Mouse (Mus musculus): ENCODE measurements around the gene Gm20388. TPM values are rescaled to one million over a fixed set of nuclear protein-coding genes. Genes with fewer than 3 reads are reported as not detected.

Gm20388 gene
- polyA plus RNA-seq, 1 experiment from 2014 or later = 5.3 TPM

- Histone ChIP-seq H3K4me1 (replicated peaks; ENCODE audit: control insufficient read depth, insufficient read depth, low read length) (peaks cover 95% of the 10 kb centered on the region), H3K27me3 (replicated peaks; ENCODE audit: control insufficient read depth, insufficient read depth, low read length) (no peaks in the 10 kb centered on the region), H3K4me2 (no peak overlapping the region), H3K36me3 (ENCODE audit: control insufficient read depth, insufficient read depth, low read length) (no peaks in the 10 kb centered on the region), H3K9me3 (ENCODE audit: control insufficient read depth, low read length) (no peaks in the 10 kb centered on the region), H3K4me3 (ENCODE audit: low read depth, low read length) (no peak overlapping the region), H3K9ac (ENCODE audit: low read depth, low read length) (peak overlapping the region; percentile 52), H3K27ac (ENCODE audit: low read depth, low read length) (peak overlapping the region; percentile 91)
- ATAC-seq (replicated peaks; ENCODE audit: low FRiP score) = no peak
- 26% methylated on average over 9 of the region's 9 CpGs for WGBS
- DNase-seq (ENCODE audit: low spot score) = no peak
These were observed 463.9 kb downstream of the Gm20388 start for GRCm38 (mm10) chr8:120374514-120374913.

- DNase-seq (ENCODE audit: low spot score) = no peak
- peaks cover 88% of the 10 kb centered on the region for H3K4me1 ChIP-seq (replicated peaks; ENCODE audit: control insufficient read depth, insufficient read depth, low read length)
- no peaks in the 10 kb centered on the region for H3K27me3 ChIP-seq (replicated peaks; ENCODE audit: control insufficient read depth, insufficient read depth, low read length)
- 24% methylated on average over 5 of the region's 5 CpGs for WGBS
- H3K9ac ChIP-seq (ENCODE audit: low read depth, low read length) = 0 out of 2 replicates have a peak overlapping the region, but pooled peaks have one; percentile 23
- H3K4me3 ChIP-seq (ENCODE audit: low read depth, low read length) = no peak overlapping the region
- ATAC-seq (replicated peaks; ENCODE audit: low FRiP score) = peak; percentile 45
- H3K9me3 ChIP-seq (ENCODE audit: control insufficient read depth, low read length) = no peaks in the 10 kb centered on the region
- H3K27ac ChIP-seq (ENCODE audit: low read depth, low read length) = peak overlapping the region; percentile 91
- H3K4me2 ChIP-seq = peak overlapping the region; percentile 32; the same call in 1 of the 2 replicates
- no peaks in the 10 kb centered on the region for H3K36me3 ChIP-seq (ENCODE audit: control insufficient read depth, insufficient read depth, low read length)
These were observed 464.5 kb downstream of the Gm20388 start for GRCm38 (mm10) chr8:120375170-120375569.

GRCm38 (mm10) chr8:120376215-120376614, 465.6 kb downstream of the Gm20388 start:
- Histone ChIP-seq H3K36me3 (ENCODE audit: control insufficient read depth, insufficient read depth, low read length) (no peaks in the 10 kb centered on the region), H3K27me3 (replicated peaks; ENCODE audit: control insufficient read depth, insufficient read depth, low read length) (no peaks in the 10 kb centered on the region), H3K4me3 (ENCODE audit: low read depth, low read length) (no peak overlapping the region), H3K4me1 (replicated peaks; ENCODE audit: control insufficient read depth, insufficient read depth, low read length) (peaks cover 78% of the 10 kb centered on the region), H3K4me2 (no peak overlapping the region), H3K9ac (ENCODE audit: low read depth, low read length) (peak overlapping the region; percentile 17; the same call in 1 of the 2 replicates), H3K27ac (ENCODE audit: low read depth, low read length) (peak overlapping the region; percentile 41), H3K9me3 (ENCODE audit: control insufficient read depth, low read length) (no peaks in the 10 kb centered on the region)
- WGBS = 66% methylated on average over 4 of the region's 4 CpGs
- DNase-seq (ENCODE audit: low spot score) (no peak), ATAC-seq (replicated peaks; ENCODE audit: low FRiP score) (no peak)

- Histone ChIP-seq H3K9me3 (ENCODE audit: control insufficient read depth, low read length) (no peaks in the 10 kb centered on the region), H3K4me3 (ENCODE audit: low read depth, low read length) (no peak overlapping the region), H3K9ac (ENCODE audit: low read depth, low read length) (peak overlapping the region; percentile 31; the same call in 1 of the 2 replicates), H3K4me1 (replicated peaks; ENCODE audit: control insufficient read depth, insufficient read depth, low read length) (peaks cover 69% of the 10 kb centered on the region), H3K27ac (ENCODE audit: low read depth, low read length) (peak overlapping the region; percentile 76), H3K27me3 (replicated peaks; ENCODE audit: control insufficient read depth, insufficient read depth, low read length) (no peaks in the 10 kb centered on the region), H3K4me2 (peak overlapping the region; percentile 33; the same call in 1 of the 2 replicates), H3K36me3 (ENCODE audit: control insufficient read depth, insufficient read depth, low read length) (no peaks in the 10 kb centered on the region)
- DNase-seq (ENCODE audit: low spot score) (no peak), ATAC-seq (replicated peaks; ENCODE audit: low FRiP score) (no peak)
- WGBS = 51% methylated on average over 22 of the region's 22 CpGs
These were observed 466.5 kb downstream of the Gm20388 start for GRCm38 (mm10) chr8:120376847-120377802.

- H3K9ac ChIP-seq (ENCODE audit: low read depth, low read length) = 0 out of 2 replicates have a peak overlapping the region, but pooled peaks have one; percentile 17
- no peak overlapping the region for H3K4me3 ChIP-seq (ENCODE audit: low read depth, low read length)
- H3K27ac ChIP-seq (ENCODE audit: low read depth, low read length) = peak overlapping the region; percentile 76
- H3K9me3 ChIP-seq (ENCODE audit: control insufficient read depth, low read length) = no peaks in the 10 kb centered on the region
- H3K4me1 ChIP-seq (replicated peaks; ENCODE audit: control insufficient read depth, insufficient read depth, low read length) = peaks cover 62% of the 10 kb centered on the region
- peak overlapping the region; percentile 33 for H3K4me2 ChIP-seq
- H3K36me3 ChIP-seq (ENCODE audit: control insufficient read depth, insufficient read depth, low read length) = no peaks in the 10 kb centered on the region
- 22% methylated on average over 7 of the region's 7 CpGs for WGBS
- no peaks in the 10 kb centered on the region for H3K27me3 ChIP-seq (replicated peaks; ENCODE audit: control insufficient read depth, insufficient read depth, low read length)
- ATAC-seq (replicated peaks; ENCODE audit: low FRiP score) (peak; percentile 60), DNase-seq (ENCODE audit: low spot score) (no peak)
These were observed 467.2 kb downstream of the Gm20388 start for GRCm38 (mm10) chr8:120377803-120378189.

GRCm38 (mm10) chr8:120378306-120378705, 467.7 kb downstream of the Gm20388 start:
- Histone ChIP-seq H3K27ac (ENCODE audit: low read depth, low read length) (peak overlapping the region; percentile 76), H3K9ac (ENCODE audit: low read depth, low read length) (peak overlapping the region; percentile 17; the same call in 1 of the 2 replicates), H3K4me1 (replicated peaks; ENCODE audit: control insufficient read depth, insufficient read depth, low read length) (peaks cover 57% of the 10 kb centered on the region), H3K36me3 (ENCODE audit: control insufficient read depth, insufficient read depth, low read length) (no peaks in the 10 kb centered on the region), H3K4me2 (peak overlapping the region; percentile 33), H3K4me3 (ENCODE audit: low read depth, low read length) (no peak overlapping the region), H3K27me3 (replicated peaks; ENCODE audit: control insufficient read depth, insufficient read depth, low read length) (no peaks in the 10 kb centered on the region), H3K9me3 (ENCODE audit: control insufficient read depth, low read length) (no peaks in the 10 kb centered on the region)
- DNase-seq (ENCODE audit: low spot score) (no peak), ATAC-seq (replicated peaks; ENCODE audit: low FRiP score) (no peak)
- WGBS = 37% methylated on average over 16 of the region's 16 CpGs

GRCm38 (mm10) chr8:120379015-120379414, 468.4 kb downstream of the Gm20388 start:
- H3K9ac ChIP-seq (ENCODE audit: low read depth, low read length) = peak overlapping the region; percentile 1; the same call in 1 of the 2 replicates
- 44% methylated on average over 3 of the region's 3 CpGs for whole genome bisulfite sequencing

GRCm38 (mm10) chr8:120381865-120382264, 471.2 kb downstream of the Gm20388 start:
- no peak overlapping the region for H3K4me3 ChIP-seq (ENCODE audit: low read depth, low read length)
- H3K4me2 ChIP-seq = no peak overlapping the region
- H3K4me1 ChIP-seq (replicated peaks; ENCODE audit: control insufficient read depth, insufficient read depth, low read length) = peaks cover 25% of the 10 kb centered on the region
- no peak for DNase-seq (ENCODE audit: low spot score)
- no peak overlapping the region for H3K9ac ChIP-seq (ENCODE audit: low read depth, low read length)
- no peak for ATAC-seq (replicated peaks; ENCODE audit: low FRiP score)
- WGBS = 61% methylated on average over 4 of the region's 4 CpGs
- H3K9me3 ChIP-seq (ENCODE audit: control insufficient read depth, low read length) = 0 out of 2 replicates have a peak, but pooled peaks cover 2% of the 10 kb centered on the region
- H3K36me3 ChIP-seq (ENCODE audit: control insufficient read depth, insufficient read depth, low read length) = no peaks in the 10 kb centered on the region
- no peak overlapping the region for H3K27ac ChIP-seq (ENCODE audit: low read depth, low read length)
- H3K27me3 ChIP-seq (replicated peaks; ENCODE audit: control insufficient read depth, insufficient read depth, low read length) = no peaks in the 10 kb centered on the region

More at GRCm38 (mm10) chr8:120379015-120379414, 468.4 kb downstream of the Gm20388 start:
- Histone ChIP-seq H3K9me3 (ENCODE audit: control insufficient read depth, low read length) (no peaks in the 10 kb centered on the region), H3K4me3 (ENCODE audit: low read depth, low read length) (no peak overlapping the region), H3K36me3 (ENCODE audit: control insufficient read depth, insufficient read depth, low read length) (no peaks in the 10 kb centered on the region), H3K27me3 (replicated peaks; ENCODE audit: control insufficient read depth, insufficient read depth, low read length) (no peaks in the 10 kb centered on the region), H3K27ac (ENCODE audit: low read depth, low read length) (no peak overlapping the region; the same call in 1 of the 2 replicates), H3K4me2 (no peak overlapping the region), H3K4me1 (replicated peaks; ENCODE audit: control insufficient read depth, insufficient read depth, low read length) (peaks cover 52% of the 10 kb centered on the region)
- ATAC-seq (replicated peaks; ENCODE audit: low FRiP score) (no peak), DNase-seq (ENCODE audit: low spot score) (no peak)
